Mouse (Mus musculus) midbrain, embryonic 12.5 days (tissue): Measurements from ENCODE around the gene Gm21861. TPM values are rescaled to one million over a fixed set of nuclear protein-coding genes. Genes with fewer than 3 reads are reported as not detected.
"Not testable (repeated sequence)": the region's sequence is repeated elsewhere in the genome, so short reads cannot be mapped to it uniquely, and the experiment has no call there.

Source experiments
- ATAC-seq: fragments of 200-750 bp; cut with Nextera tagmentation; 2 replicates; pipeline ENCODE4 v1.8.0; 2017; ENCODE audit warnings: low read depth, moderate TSS enrichment, moderate library complexity; ENCODE audit not compliant: low FRiP score
- H3K27ac ChIP-seq: fragments of 300-500 bp; sonication (generic); replicated peaks from 2 replicates; pipeline ENCODE4 v1.5.1; 2016; ENCODE audit warnings: mild to moderate bottlenecking
- H3K27me3 ChIP-seq: fragments of 300-500 bp; sonication (generic); 2 replicates; pipeline ENCODE4 v1.6.1; 2016; ENCODE audit warnings: mild to moderate bottlenecking
- H3K36me3 ChIP-seq: fragments of 300-500 bp; sonication (generic); 2 replicates; pipeline ENCODE4 v1.6.1; 2016
- H3K4me1 ChIP-seq: fragments of 300-500 bp; sonication (generic); 2 replicates; pipeline ENCODE4 v1.6.1; 2016
- H3K4me2 ChIP-seq: fragments of 300-500 bp; sonication (generic); replicated peaks from 2 replicates; pipeline ENCODE4 v1.6.1; 2016; ENCODE audit warnings: mild to moderate bottlenecking, moderate library complexity
- H3K4me3 ChIP-seq: fragments of 300-500 bp; sonication (generic); 2 replicates; pipeline ENCODE4 v1.5.1; 2016; ENCODE audit warnings: mild to moderate bottlenecking
- H3K9ac ChIP-seq: fragments of 300-500 bp; sonication (generic); replicated peaks from 2 replicates; pipeline ENCODE4 v1.6.1; 2016; ENCODE audit warnings: mild to moderate bottlenecking, moderate library complexity
- H3K9me3 ChIP-seq: fragments of 300-500 bp; sonication (generic); 2 replicates; pipeline ENCODE4 v1.6.1; 2016; ENCODE audit warnings: mild to moderate bottlenecking
- WGBS: fragments of 180-500 bp; shearing (Covaris S2); methylation state at CpG from one replicate; pipeline ENCODE4 v1.1.7; 2016; 5-methylcytosine and 5-hydroxymethylcytosine counted together
- polyA plus RNA-seq: library from polyadenylated mRNA; unstranded; fragments of >200 nt; fragmentation: Nextera tagmentation; extraction: Ambion mirVana; gene quantifications from 2 replicates; pipeline ENCODE4 v1.2.1, GENCODE M21; 2016

Gm21861 gene
- polyA plus RNA-seq, result not detected in 2 replicates

GRCm38 (mm10) chrY:58814497-58814896 is at the start of gene Gm21861:
Gene Gm21861, minus strand, starts transcription at chrY:58814597.
- H3K9me3 ChIP-seq, H3K27ac ChIP-seq, ATAC-seq, H3K36me3 ChIP-seq, H3K4me3 ChIP-seq, H3K27me3 ChIP-seq, H3K4me2 ChIP-seq, H3K9ac ChIP-seq, H3K4me1 ChIP-seq: not testable (repeated sequence)
- no CpG with 5 or more reads among the region's 7 CpGs for WGBS
